Mouse (Mus musculus) heart, postnatal 0 days (tissue): Measurements from ENCODE around the gene Wdr45b. TPM values are rescaled to one million over a fixed set of nuclear protein-coding genes. Genes with fewer than 3 reads are reported as not detected.

ENCODE experiments used
- ATAC-seq: fragments of 200-750 bp; cut with Nextera tagmentation; 2 replicates; pipeline ENCODE4 v1.8.0; 2017; ENCODE audit warnings: low read depth, moderate number of reproducible peaks, moderate library complexity; ENCODE audit not compliant: insufficient read depth
- DNase-seq: peaks from one replicate; pipeline ENCODE4 v3.0.0-alpha.2; 2016; ENCODE audit warnings: low spot score
- H3K27ac ChIP-seq: fragments of 300-500 bp; sonication (generic); 2 replicates; pipeline ENCODE4 v1.5.1; 2014; ENCODE audit warnings: low read depth, mild to moderate bottlenecking
- H3K27me3 ChIP-seq: fragments of 300-500 bp; sonication (generic); 2 replicates; pipeline ENCODE4 v1.6.1; 2014; ENCODE audit warnings: low read length, mixed read lengths; ENCODE audit not compliant: control insufficient read depth, insufficient read depth
- H3K36me3 ChIP-seq: fragments of 300-500 bp; sonication (generic); replicated peaks from 2 replicates; pipeline ENCODE4 v1.6.1; 2014; ENCODE audit warnings: low read length, mixed read lengths; ENCODE audit not compliant: control insufficient read depth, insufficient read depth
- H3K4me1 ChIP-seq: fragments of 300-500 bp; sonication (generic); 2 replicates; pipeline ENCODE4 v1.6.1; 2014; ENCODE audit warnings: antibody characterized with exemption; ENCODE audit not compliant: control insufficient read depth, insufficient read depth
- H3K4me2 ChIP-seq: fragments of 300-500 bp; sonication (generic); 2 replicates; pipeline ENCODE4 v1.6.1; 2014; ENCODE audit warnings: low read depth, mild to moderate bottlenecking, low read length, moderate library complexity
- H3K4me3 ChIP-seq: fragments of 300-500 bp; sonication (generic); 2 replicates; pipeline ENCODE4 v1.5.1; 2014; ENCODE audit warnings: low read depth, low read length
- H3K9ac ChIP-seq: fragments of 300-500 bp; sonication (generic); replicated peaks from 2 replicates; pipeline ENCODE4 v1.6.1; 2014; ENCODE audit warnings: low read depth, low read length, mixed read lengths
- H3K9me3 ChIP-seq: fragments of 300-500 bp; sonication (generic); replicated peaks from 2 replicates; pipeline ENCODE4 v1.6.1; 2016; ENCODE audit warnings: low read length; ENCODE audit not compliant: control insufficient read depth
- CTCF ChIP-seq: IDR thresholded peaks from 2 replicates; pipeline ENCODE4 v1.5.1; 2016; ENCODE audit warnings: antibody characterized with exemption, control low read depth, low read depth
- EP300 ChIP-seq: IDR thresholded peaks from 2 replicates; pipeline ENCODE4 v1.6.1; 2016; ENCODE audit warnings: antibody characterized with exemption, low read depth
- WGBS: fragments of 180-500 bp; shearing (Covaris S2); extraction: QIAGEN DNeasy Blood & Tissue Kit; methylation state at CpG from one replicate; pipeline ENCODE4 v1.1.7; 2014; 5-methylcytosine and 5-hydroxymethylcytosine counted together
- polyA plus RNA-seq: library from polyadenylated mRNA; unstranded; fragments of >200 nt; fragmentation: Nextera tagmentation; extraction: Ambion mirVana; gene quantifications from 2 replicates; pipeline ENCODE4 v1.2.1, GENCODE M21; 2015
- total RNA-seq: library from RNA; depleted of rRNA; stranded (reverse); fragments of >200 nt; gene quantifications from 2 replicates; pipeline ENCODE4 v1.2.3, GENCODE M21; 2014; ENCODE audit warnings: low replicate concordance; rRNA removed

Wdr45b gene
- total RNA-seq (76.1 and 81.0 TPM in 2 replicates), polyA plus RNA-seq (60.1 and 64.7 TPM in 2 replicates)

GRCm38 (mm10) chr11:121354091-121354707 is at the start of gene Wdr45b:
Wdr45b (minus strand) TSS chr11:121354445.
- ATAC-seq (peak; percentile 98), DNase-seq (peak; percentile 96)
- H3K27me3 ChIP-seq, result no peaks in the 10 kb centered on the region
- H3K36me3 ChIP-seq, result no peaks in the 10 kb centered on the region
- WGBS, result under 1% methylated on average over 68 of the region's 69 CpGs
- TF ChIP-seq CTCF (no peak), EP300 (0 out of 2 replicates have a peak, but pooled peaks have one; percentile 55)
- peak within 1 kb of the TSS; percentile 91 for H3K9ac ChIP-seq
- peak within 1 kb of the TSS; percentile 83 for H3K4me2 ChIP-seq
- peak within 1 kb of the TSS; percentile 81 for H3K4me3 ChIP-seq
- peak within 1 kb of the TSS; percentile 93 for H3K27ac ChIP-seq
- no peaks in the 10 kb centered on the region for H3K9me3 ChIP-seq
- H3K4me1 ChIP-seq, result peaks cover 17% of the 10 kb centered on the region

- 61% methylated on average over 3 of the region's 3 CpGs for WGBS
- TF ChIP-seq EP300, result no peak
- TF ChIP-seq CTCF, result no peak
- H3K4me1 ChIP-seq, result no peaks in the 10 kb centered on the region
- ATAC-seq, result no peak
- H3K9ac ChIP-seq, result no peak overlapping the region
- no peak for DNase-seq
- H3K4me3 ChIP-seq, result no peak overlapping the region
- no peak overlapping the region for H3K4me2 ChIP-seq
- H3K27ac ChIP-seq, result no peak overlapping the region
- no peaks in the 10 kb centered on the region for H3K27me3 ChIP-seq
- no peaks in the 10 kb centered on the region for H3K9me3 ChIP-seq
- H3K36me3 ChIP-seq, result no peaks in the 10 kb centered on the region
Observed at GRCm38 (mm10) chr11:121392405-121392804, 38.2 kb upstream of the Wdr45b start.

- Histone ChIP-seq H3K9me3 (no peaks in the 10 kb centered on the region), H3K36me3 (no peaks in the 10 kb centered on the region), H3K4me3 (no peak overlapping the region), H3K4me2 (no peak overlapping the region), H3K27ac (no peak overlapping the region), H3K9ac (no peak overlapping the region), H3K4me1 (no peaks in the 10 kb centered on the region), H3K27me3 (no peaks in the 10 kb centered on the region)
- 51% methylated on average over 3 of the region's 3 CpGs for WGBS
- no peak for DNase-seq
- no peak for ATAC-seq
- TF ChIP-seq CTCF, result no peak
- no peak for TF ChIP-seq EP300
Observed at GRCm38 (mm10) chr11:121390793-121391192, 36.5 kb upstream of the Wdr45b start.

- DNase-seq, result no peak
- Histone ChIP-seq H3K4me1 (no peaks in the 10 kb centered on the region), H3K27ac (no peak overlapping the region), H3K4me3 (peak overlapping the region; percentile 78), H3K4me2 (peak overlapping the region; percentile 95), H3K9ac (no peak overlapping the region), H3K36me3 (no peaks in the 10 kb centered on the region), H3K9me3 (no peaks in the 10 kb centered on the region), H3K27me3 (no peaks in the 10 kb centered on the region)
- ATAC-seq, result no peak; the same call in 1 of the 2 replicates
- no peak for TF ChIP-seq EP300
- no peak for TF ChIP-seq CTCF
- whole genome bisulfite sequencing, result 10% methylated on average over 6 of the region's 6 CpGs
Observed at GRCm38 (mm10) chr11:121388554-121388945, 34.3 kb upstream of the Wdr45b start.

GRCm38 (mm10) chr11:121387750-121388553 is 33.7 kb upstream of the Wdr45b start, which contains the start of gene Rab40b:
Rab40b (minus strand) TSS chr11:121388251.
- H3K4me2 ChIP-seq, result peak within 1 kb of the TSS; percentile 95
- no peaks in the 10 kb centered on the region for H3K36me3 ChIP-seq
- H3K9me3 ChIP-seq, result no peaks in the 10 kb centered on the region
- peak within 1 kb of the TSS; percentile 53 for H3K9ac ChIP-seq
- no peaks in the 10 kb centered on the region for H3K4me1 ChIP-seq
- no peak for TF ChIP-seq CTCF
- peak; percentile 98 for DNase-seq
- H3K27ac ChIP-seq, result peak within 1 kb of the TSS; percentile 43; the same call in 1 of the 2 replicates
- ATAC-seq, result peak; percentile 96
- WGBS, result under 1% methylated on average over 61 of the region's 61 CpGs
- H3K4me3 ChIP-seq, result peak within 1 kb of the TSS; percentile 78
- no peaks in the 10 kb centered on the region for H3K27me3 ChIP-seq
